Mouse (Mus musculus) A20 (cell line): Measurements from ENCODE around the gene Zfp12.

Source experiments
- DNase-seq: peaks from one replicate; pipeline ENCODE4 v3.0.0-alpha.2; 2011; ENCODE audit warnings: low read depth, low spot score

Gene Zfp12

DNA sequence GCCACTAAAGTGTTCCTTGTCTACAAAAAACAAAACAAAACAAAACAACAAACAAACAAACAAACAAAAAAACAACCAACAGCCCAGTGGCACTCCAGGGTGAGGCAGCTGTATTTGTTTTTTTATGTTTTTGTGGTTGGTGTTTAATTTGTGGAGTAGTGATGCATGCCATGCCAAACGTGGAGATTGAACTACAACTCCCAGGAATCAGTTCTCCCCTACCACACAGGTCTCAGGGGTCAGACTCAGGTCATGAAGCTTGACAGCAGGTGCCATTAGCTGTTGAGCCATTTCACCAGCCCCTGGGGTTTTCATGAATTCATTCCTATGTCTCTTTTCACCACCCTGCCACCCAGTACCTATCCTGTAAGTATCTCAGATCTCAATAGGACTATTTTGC lies 30.4 kb downstream of the Zfp12 start:
- no peak for DNase-seq

GRCm38 (mm10) chr5:143266794-143267193 lies 31.8 kb downstream of the Zfp12 start:
- no peak for DNase-seq

DNA sequence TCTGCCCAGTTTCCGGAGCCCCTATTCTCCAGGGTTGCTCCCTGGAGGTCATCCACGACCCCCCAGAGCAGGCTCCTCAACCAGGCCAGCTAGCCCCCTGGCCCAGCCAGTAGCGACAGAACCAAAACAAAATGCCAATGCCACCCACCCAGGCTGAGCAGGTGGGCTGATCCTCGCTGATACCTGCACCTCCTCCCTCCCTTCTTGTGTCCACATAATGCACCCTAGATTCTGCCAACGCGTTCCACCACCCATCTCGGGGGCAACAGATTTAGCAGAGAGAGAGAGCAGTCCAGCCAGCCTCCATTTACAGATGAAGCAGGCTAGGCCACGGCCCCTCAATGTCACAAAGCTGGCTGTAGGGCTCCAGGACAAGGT lies 34.0 kb downstream of the Zfp12 start:
- no peak for DNase-seq

DNA sequence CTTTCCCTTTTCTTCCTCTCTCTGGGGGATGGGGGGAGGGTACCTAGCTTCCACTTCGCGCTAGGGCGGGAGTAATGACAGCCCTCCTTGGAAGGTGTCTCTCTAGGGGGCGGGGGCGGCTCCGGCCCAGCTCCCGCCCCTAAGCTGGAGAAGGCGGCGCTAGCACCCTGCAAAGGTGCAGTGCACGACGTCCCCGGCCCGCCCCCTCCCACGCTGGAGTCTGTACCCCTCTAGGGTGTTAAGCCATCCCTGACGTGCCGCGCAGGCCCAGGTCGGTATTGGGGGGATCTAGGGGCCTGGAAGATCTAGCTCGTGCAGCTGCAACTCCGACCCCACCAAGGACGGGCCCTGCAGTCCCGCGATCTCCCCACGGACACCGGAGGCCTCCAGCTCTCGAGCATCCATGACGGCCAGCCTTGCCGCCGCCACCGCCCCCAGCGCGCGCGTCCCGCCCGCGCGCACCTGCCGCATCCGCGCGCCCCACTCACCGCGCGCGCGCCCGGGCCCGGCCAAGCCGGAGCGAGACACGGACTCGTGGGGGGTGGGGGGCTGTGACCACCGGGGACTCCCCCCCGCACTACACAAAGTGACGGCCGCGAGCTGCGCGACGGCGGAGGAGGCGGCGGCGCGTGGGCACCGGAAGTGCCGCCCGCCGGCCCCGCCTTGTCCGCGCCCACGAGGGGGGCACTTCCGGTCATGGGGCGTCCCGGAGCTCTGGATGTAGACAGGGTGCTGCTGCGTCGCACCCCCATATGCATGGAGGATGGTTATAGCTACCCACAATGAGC lies 34.6 kb downstream of the Zfp12 start, which contains the start of gene Zfp316:
Gene Zfp316, minus strand, starts transcription at position 660 of the 788 bp plus-strand sequence.
- DNase-seq, result peak; percentile 76

GRCm38 (mm10) chr5:143270151-143270519 lies 35.2 kb downstream of the Zfp12 start:
- DNase-seq, result no peak

DNA sequence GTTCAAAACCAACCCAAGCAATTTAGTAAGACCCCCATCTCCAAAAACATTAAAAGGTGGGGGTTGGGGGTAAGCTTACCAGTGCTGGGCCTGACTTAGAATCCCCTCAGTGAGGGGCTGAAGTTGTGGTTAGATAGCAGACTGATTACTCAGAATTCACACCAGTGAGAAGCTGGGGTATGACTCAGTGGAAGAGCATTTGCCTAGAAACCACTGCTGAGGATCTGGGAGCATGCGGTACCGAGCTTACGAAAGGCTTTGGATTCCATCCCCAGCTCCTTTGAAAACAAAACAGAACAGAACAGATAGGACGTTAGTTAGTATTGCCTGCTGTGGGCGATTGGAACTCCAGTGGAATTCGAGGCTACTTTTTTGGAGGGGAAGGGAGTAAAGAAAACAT lies 36.7 kb downstream of the Zfp12 start:
- DNase-seq, result no peak

DNA sequence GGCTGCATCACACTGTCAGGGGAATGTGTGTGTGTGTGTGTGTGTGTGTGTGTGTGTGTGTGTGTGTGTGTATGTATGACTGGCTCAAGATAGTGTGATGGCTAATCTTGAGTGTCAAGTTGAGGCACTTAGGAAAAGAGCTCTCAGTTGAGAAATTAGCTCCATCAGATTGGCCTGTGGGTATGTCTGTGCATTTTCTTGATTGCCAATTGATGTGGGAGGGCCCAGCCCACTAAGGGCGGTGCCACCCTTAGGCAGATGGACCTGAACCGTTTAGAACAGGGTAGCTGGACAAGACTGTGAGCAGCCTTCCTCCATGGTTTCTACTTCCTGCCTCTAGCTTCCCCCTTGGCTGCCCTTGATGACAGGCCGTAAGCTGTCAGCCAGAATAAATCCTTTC lies 37.1 kb downstream of the Zfp12 start:
- no peak for DNase-seq

- no peak for DNase-seq
Observed at GRCm38 (mm10) chr5:143272540-143273330, 37.8 kb downstream of the Zfp12 start.

DNA sequence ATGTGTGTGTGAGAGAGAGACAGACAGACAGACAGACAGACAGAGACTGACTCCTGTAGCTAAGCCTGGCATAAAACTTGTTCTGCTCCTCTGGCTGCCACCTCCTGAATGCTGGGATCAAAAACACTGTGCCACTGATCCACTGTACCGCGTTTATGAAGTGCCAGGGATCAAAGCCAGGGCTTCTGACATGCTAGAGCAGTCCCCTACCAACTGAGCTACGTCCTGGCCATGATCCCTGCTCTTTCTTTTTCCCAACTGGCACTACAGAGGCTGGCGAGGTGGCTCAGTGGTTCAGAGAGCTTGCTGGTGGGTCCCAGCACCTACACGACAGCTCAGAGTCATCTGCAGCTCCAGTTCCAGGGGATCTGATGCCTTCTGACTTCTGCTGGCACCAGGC lies 40.8 kb downstream of the Zfp12 start:
- DNase-seq, result no peak

- peak; percentile 27 for DNase-seq
Observed at GRCm38 (mm10) chr5:143279247-143279646, 44.3 kb downstream of the Zfp12 start.

DNA sequence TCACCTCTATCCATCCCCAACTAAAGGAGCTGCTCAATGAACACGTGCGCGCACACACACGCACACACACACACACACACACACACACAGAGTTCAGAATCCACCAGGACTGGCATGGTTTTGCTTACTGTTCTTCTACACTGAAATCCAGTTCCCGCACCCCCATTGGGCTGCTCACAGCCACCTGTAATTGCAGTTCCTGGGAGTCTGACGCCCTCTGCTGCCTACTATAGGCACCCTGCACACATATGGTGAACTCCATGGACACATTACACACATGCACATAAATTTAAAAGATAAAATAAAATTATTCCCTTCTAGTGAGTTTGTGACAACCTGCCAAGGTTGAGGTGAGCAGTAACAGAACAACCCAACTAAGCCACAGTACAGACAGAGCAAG lies 49.8 kb downstream of the Zfp12 start:
- peak; percentile 57 for DNase-seq

GRCm38 (mm10) chr5:143287774-143288328 lies 52.9 kb downstream of the Zfp12 start:
- no peak for DNase-seq

DNA sequence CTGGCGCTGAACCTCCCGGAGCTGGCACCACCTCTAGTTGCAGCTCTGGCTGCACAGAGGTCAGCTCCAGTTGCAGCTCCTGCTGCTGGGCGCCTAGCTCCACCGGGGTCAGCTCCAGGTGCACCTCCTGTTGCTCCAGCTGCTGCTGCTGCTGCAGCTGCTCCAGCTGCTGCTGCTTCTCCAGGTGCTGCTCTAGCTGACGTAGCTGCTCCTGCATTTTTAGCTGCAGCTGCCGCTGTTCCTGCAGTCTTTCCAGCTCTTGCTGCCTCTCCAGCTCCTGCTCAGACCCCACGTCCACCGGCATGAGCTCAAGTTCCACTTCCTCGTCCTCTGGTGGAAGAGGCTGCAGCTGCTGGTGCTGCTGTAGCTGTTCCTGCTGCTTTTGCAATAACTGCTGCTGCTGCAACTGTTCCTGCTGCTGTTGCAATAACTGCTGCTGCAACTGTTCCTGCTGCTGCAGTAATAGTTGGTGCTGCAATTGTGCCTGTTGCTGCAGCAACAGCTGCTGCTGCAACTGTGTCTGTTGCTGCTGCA lies 53.5 kb downstream of the Zfp12 start:
- DNase-seq, result no peak

GRCm38 (mm10) chr5:143289299-143289698 lies 54.3 kb downstream of the Zfp12 start:
- DNase-seq, result no peak

DNA sequence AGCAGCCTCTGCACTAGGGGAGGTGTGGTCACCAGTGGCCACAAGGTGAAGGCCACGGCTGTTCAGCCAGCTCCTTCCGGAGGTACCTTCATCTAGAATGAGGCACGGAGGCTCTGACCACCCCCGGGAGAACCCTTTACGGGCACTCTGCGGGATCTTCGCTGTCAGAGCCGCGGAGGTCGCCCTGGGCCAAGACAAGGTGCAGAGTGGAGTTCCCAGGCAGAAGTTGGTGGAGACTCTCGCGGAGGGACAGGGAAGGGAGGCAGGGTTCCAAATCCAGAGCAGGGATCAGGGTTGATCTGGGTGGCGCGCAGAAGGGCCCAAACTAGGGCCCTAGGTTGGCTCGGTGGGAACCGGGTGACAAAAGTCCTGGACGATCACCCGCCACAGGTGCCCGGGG lies 57.9 kb downstream of the Zfp12 start:
- DNase-seq, result no peak

- DNase-seq, result no peak
Observed at GRCm38 (mm10) chr5:143293404-143293803, 58.4 kb downstream of the Zfp12 start, which contains the start of gene Zfp853. TSS of gene Zfp853 (minus strand) at chr5:143293623.

- DNase-seq, result no peak
Observed at GRCm38 (mm10) chr5:143294862-143295261, 59.9 kb downstream of the Zfp12 start.

DNA sequence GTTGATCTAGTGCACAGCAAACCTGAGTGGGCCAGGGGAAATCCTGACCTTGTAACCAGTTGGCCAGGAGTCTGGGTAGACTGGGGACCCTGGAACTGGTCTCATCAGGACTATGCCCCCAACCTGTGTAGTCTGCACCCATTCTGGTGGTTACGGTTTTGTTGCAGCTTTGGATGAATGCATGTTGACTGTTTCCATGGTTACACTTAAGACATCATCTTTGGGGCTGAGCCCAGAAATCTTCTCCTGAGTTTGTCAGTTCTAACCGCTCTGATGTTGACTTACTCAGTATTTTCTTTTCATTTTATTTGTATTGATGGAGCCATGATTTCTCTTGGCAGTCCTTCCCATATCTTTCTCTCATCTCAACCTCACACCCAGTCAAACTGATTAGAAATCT lies 60.4 kb downstream of the Zfp12 start:
- no peak for DNase-seq

GRCm38 (mm10) chr5:143297986-143298385 lies 63.0 kb downstream of the Zfp12 start:
- DNase-seq, result no peak

DNA sequence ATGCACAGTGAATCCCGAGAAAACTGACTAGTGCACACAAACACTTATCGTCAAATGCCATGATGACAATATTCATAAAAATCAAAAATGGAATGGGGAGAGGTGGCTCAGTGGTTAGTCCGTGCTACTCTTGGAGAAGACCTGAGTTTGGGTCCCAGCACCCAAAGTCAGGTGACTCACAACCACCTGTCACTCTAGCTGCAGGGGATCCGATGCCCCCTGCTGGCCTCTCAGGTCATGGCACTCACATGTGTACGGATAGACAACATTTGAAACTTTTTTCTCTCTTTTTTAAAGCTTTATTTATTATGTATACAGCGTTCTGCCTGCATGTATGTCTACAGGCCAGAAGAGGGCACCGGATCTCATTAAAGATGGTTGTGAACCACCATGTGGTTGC lies 63.4 kb downstream of the Zfp12 start:
- DNase-seq, result peak; percentile 39
